Mouse (Mus musculus) megakaryocyte, embryonic 14.5 days (primary cell): ENCODE measurements around the gene Smoc1.

Experiments used
- FLI1 ChIP-seq: IDR thresholded peaks from 2 replicates; pipeline ENCODE4 v1.6.1; 2012; ENCODE audit warnings: low read length, inconsistent platforms, mixed read lengths
- GATA1 ChIP-seq: IDR thresholded peaks from 3 replicates; pipeline ENCODE4 v1.6.1; 2012; ENCODE audit warnings: mixed read lengths, low read length, inconsistent platforms, borderline replicate concordance

DNA sequence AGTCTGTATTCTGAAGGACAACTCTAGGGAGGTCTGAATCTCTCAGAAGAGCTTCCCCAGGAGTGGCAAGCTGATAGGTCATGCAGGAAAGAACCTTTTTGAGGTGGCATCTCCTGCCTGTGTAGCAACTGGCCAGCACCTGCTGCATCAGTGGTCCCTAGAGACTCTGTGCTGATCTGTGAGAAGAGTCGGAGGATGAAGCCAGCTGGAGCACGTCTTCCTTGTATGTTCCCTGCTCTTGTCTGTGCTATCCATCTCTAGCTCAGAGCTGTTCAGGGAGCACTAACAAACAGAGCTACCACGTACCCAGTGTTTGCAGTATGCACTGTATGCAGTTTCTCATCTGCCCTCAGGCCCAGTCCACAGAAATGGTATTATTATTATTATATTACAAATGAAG is 54.4 kb downstream of the Smoc1 start:
- TF ChIP-seq FLI1 = no peak
- TF ChIP-seq GATA1 = no peak
